Mouse (Mus musculus) intestine, embryonic 14.5 days (tissue): ENCODE results near the gene Rnh1. TPM values are rescaled to one million over a fixed set of nuclear protein-coding genes. Genes with fewer than 3 reads are reported as not detected.

Experiments
- ATAC-seq: fragments of 200-750 bp; cut with Nextera tagmentation; replicated peaks from 2 replicates; pipeline ENCODE4 v1.8.0; 2017; ENCODE audit warnings: low read depth, moderate number of reproducible peaks, moderate TSS enrichment, moderate library complexity; ENCODE audit not compliant: low FRiP score, low TSS enrichment
- DNase-seq: peaks from one replicate; pipeline ENCODE4 v3.0.0-alpha.2; 2018; ENCODE audit warnings: low spot score
- H3K27ac ChIP-seq: fragments of 300-500 bp; sonication (generic); 2 replicates; pipeline ENCODE4 v1.5.1; 2014; ENCODE audit warnings: low read depth, mild to moderate bottlenecking, control low read depth
- H3K27me3 ChIP-seq: fragments of 300-500 bp; sonication (generic); replicated peaks from 2 replicates; pipeline ENCODE4 v1.6.1; 2014; ENCODE audit warnings: low read length, control low read depth; ENCODE audit not compliant: control insufficient read depth, insufficient read depth
- H3K36me3 ChIP-seq: fragments of 300-500 bp; sonication (generic); 2 replicates; pipeline ENCODE4 v1.6.1; 2014; ENCODE audit warnings: low read length, control low read depth; ENCODE audit not compliant: control insufficient read depth, insufficient read depth
- H3K4me1 ChIP-seq: fragments of 300-500 bp; sonication (generic); replicated peaks from 2 replicates; pipeline ENCODE4 v1.6.1; 2014; ENCODE audit warnings: low read length, control low read depth, mixed read lengths; ENCODE audit not compliant: control insufficient read depth, insufficient read depth
- H3K4me2 ChIP-seq: fragments of 300-500 bp; sonication (generic); 2 replicates; pipeline ENCODE4 v1.6.1; 2014; ENCODE audit warnings: low read length
- H3K4me3 ChIP-seq: fragments of 300-500 bp; sonication (generic); 2 replicates; pipeline ENCODE4 v1.5.1; 2014; ENCODE audit warnings: low read depth, low read length, control low read depth, mixed read lengths
- H3K9ac ChIP-seq: fragments of 300-500 bp; sonication (generic); 2 replicates; pipeline ENCODE4 v1.6.1; 2014; ENCODE audit warnings: mild to moderate bottlenecking, low read length
- H3K9me3 ChIP-seq: fragments of 300-500 bp; sonication (generic); 2 replicates; pipeline ENCODE4 v1.6.1; 2016; ENCODE audit warnings: low read length, control low read depth; ENCODE audit not compliant: control insufficient read depth
- WGBS: fragments of 180-500 bp; shearing (Covaris S2); extraction: QIAGEN DNeasy Blood & Tissue Kit; methylation state at CpG from one replicate; pipeline ENCODE4 v1.1.7; 2014; 5-methylcytosine and 5-hydroxymethylcytosine counted together
- polyA plus RNA-seq: library from polyadenylated mRNA; unstranded; fragments of >200 nt; fragmentation: Nextera tagmentation; extraction: Ambion mirVana; gene quantifications from 2 replicates; pipeline ENCODE4 v1.2.1, GENCODE M21; 2014

Rnh1 gene
- polyA plus RNA-seq, 1 experiment from 2014 or later, result 123 TPM

GRCm38 (mm10) chr7:141143861-141144260, 28.8 kb downstream of the Rnh1 start:
- no peaks in the 10 kb centered on the region for H3K4me1 ChIP-seq
- no peak overlapping the region for H3K4me2 ChIP-seq
- ATAC-seq, result no peak
- H3K4me3 ChIP-seq, result no peak overlapping the region
- DNase-seq, result no peak
- no peak overlapping the region for H3K27ac ChIP-seq
- no peaks in the 10 kb centered on the region for H3K9me3 ChIP-seq
- no peak overlapping the region for H3K9ac ChIP-seq
- no peaks in the 10 kb centered on the region for H3K27me3 ChIP-seq
- WGBS, result 68% methylated on average over 2 of the region's 2 CpGs
- H3K36me3 ChIP-seq, result peaks cover 46% of the 10 kb centered on the region

- DNase-seq (no peak), ATAC-seq (no peak)
- peaks cover 49% of the 10 kb centered on the region for H3K36me3 ChIP-seq
- no peak overlapping the region for H3K27ac ChIP-seq
- H3K9ac ChIP-seq, result no peak overlapping the region
- H3K9me3 ChIP-seq, result no peaks in the 10 kb centered on the region
- H3K4me2 ChIP-seq, result no peak overlapping the region
- WGBS, result 50% methylated on average over 5 of the region's 5 CpGs
- no peaks in the 10 kb centered on the region for H3K4me1 ChIP-seq
- H3K4me3 ChIP-seq, result no peak overlapping the region
- H3K27me3 ChIP-seq, result no peaks in the 10 kb centered on the region
Measured at GRCm38 (mm10) chr7:141143112-141143511, 29.5 kb downstream of the Rnh1 start.

- no peak overlapping the region for H3K4me2 ChIP-seq
- no peaks in the 10 kb centered on the region for H3K9me3 ChIP-seq
- H3K36me3 ChIP-seq, result peaks cover 49% of the 10 kb centered on the region
- no peak overlapping the region for H3K9ac ChIP-seq
- H3K4me3 ChIP-seq, result no peak overlapping the region
- 90% methylated on average over 4 of the region's 4 CpGs for WGBS
- DNase-seq (no peak), ATAC-seq (no peak)
- H3K4me1 ChIP-seq, result no peaks in the 10 kb centered on the region
- H3K27me3 ChIP-seq, result no peaks in the 10 kb centered on the region
- no peak overlapping the region for H3K27ac ChIP-seq
Measured at GRCm38 (mm10) chr7:141141326-141141725, 31.3 kb downstream of the Rnh1 start.

- Histone ChIP-seq H3K27me3 (no peaks in the 10 kb centered on the region), H3K9ac (peak overlapping the region; percentile 79), H3K4me2 (peak overlapping the region; percentile 96), H3K27ac (no peak overlapping the region), H3K4me1 (peaks cover 15% of the 10 kb centered on the region), H3K9me3 (no peaks in the 10 kb centered on the region), H3K4me3 (peak overlapping the region; percentile 64), H3K36me3 (peaks cover 29% of the 10 kb centered on the region)
- WGBS, result 54% methylated on average over 12 of the region's 12 CpGs
- ATAC-seq, result no peak
- no peak for DNase-seq
Measured at GRCm38 (mm10) chr7:141131904-141132755, 40.5 kb downstream of the Rnh1 start.

- no peaks in the 10 kb centered on the region for H3K27me3 ChIP-seq
- WGBS, result under 1% methylated on average over 59 of the region's 59 CpGs
- H3K4me2 ChIP-seq, result peak overlapping the region; percentile 96
- H3K27ac ChIP-seq, result 0 out of 2 replicates have a peak overlapping the region, but pooled peaks have one; percentile 1
- no peaks in the 10 kb centered on the region for H3K9me3 ChIP-seq
- peak overlapping the region; percentile 79 for H3K9ac ChIP-seq
- peaks cover 15% of the 10 kb centered on the region for H3K4me1 ChIP-seq
- peak; percentile 98 for ATAC-seq
- peak overlapping the region; percentile 64 for H3K4me3 ChIP-seq
- peak; percentile 91 for DNase-seq
- peaks cover 20% of the 10 kb centered on the region for H3K36me3 ChIP-seq
Measured at GRCm38 (mm10) chr7:141131024-141131820, 41.4 kb downstream of the Rnh1 start.

GRCm38 (mm10) chr7:141123517-141123856, 49.2 kb downstream of the Rnh1 start:
- peak overlapping the region; percentile 71 for H3K27ac ChIP-seq
- DNase-seq, result no peak
- H3K9me3 ChIP-seq, result no peaks in the 10 kb centered on the region
- H3K27me3 ChIP-seq, result no peaks in the 10 kb centered on the region
- peak overlapping the region; percentile 67 for H3K4me2 ChIP-seq
- H3K9ac ChIP-seq, result peak overlapping the region; percentile 59
- 2% methylated on average over 15 of the region's 15 CpGs for WGBS
- H3K4me3 ChIP-seq, result peak overlapping the region; percentile 72
- ATAC-seq, result no peak; the same call in 1 of the 2 replicates
- H3K36me3 ChIP-seq, result no peaks in the 10 kb centered on the region
- no peaks in the 10 kb centered on the region for H3K4me1 ChIP-seq

- 2% methylated on average over 29 of the region's 29 CpGs for WGBS
- Histone ChIP-seq H3K4me1 (no peaks in the 10 kb centered on the region), H3K27me3 (no peaks in the 10 kb centered on the region), H3K9ac (peak overlapping the region; percentile 59), H3K4me2 (peak overlapping the region; percentile 67), H3K9me3 (no peaks in the 10 kb centered on the region), H3K27ac (peak overlapping the region; percentile 71), H3K4me3 (peak overlapping the region; percentile 72), H3K36me3 (no peaks in the 10 kb centered on the region)
- DNase-seq, result peak; percentile 98
- ATAC-seq, result peak; percentile 99
Measured at GRCm38 (mm10) chr7:141122689-141123516, 49.8 kb downstream of the Rnh1 start.

- Histone ChIP-seq H3K27ac (peak within 1 kb of the TSS; percentile 71), H3K4me2 (peak within 1 kb of the TSS; percentile 67), H3K4me1 (no peaks in the 10 kb centered on the region), H3K36me3 (no peaks in the 10 kb centered on the region), H3K9me3 (no peaks in the 10 kb centered on the region), H3K9ac (peak within 1 kb of the TSS; percentile 59), H3K27me3 (no peaks in the 10 kb centered on the region), H3K4me3 (peak within 1 kb of the TSS; percentile 72)
- 36% methylated on average over 14 of the region's 14 CpGs for WGBS
- ATAC-seq (no peak), DNase-seq (peak; percentile 59)
Measured at GRCm38 (mm10) chr7:141122245-141122644, 50.4 kb downstream of the Rnh1 start, which contains the start of gene Ptdss2. Gene Ptdss2, plus strand, starts transcription at chr7:141122382.
